Mouse (Mus musculus) CH12.LX (cell line): ENCODE measurements at regions not wholly inside any gene's neighbourhood (a gene's known extent, or its start where the extent isn't known, plus 50 kb on each side); places are given as distances from the start of the nearest gene placed in this dataset.

Experiments used
- DNase-seq: peaks from one replicate; pipeline ENCODE4 v3.0.0-alpha.2; 2013; ENCODE audit errors: extremely low read depth
- H3K27ac ChIP-seq: 2 replicates; pipeline ENCODE4 v1.5.1; 2012; ENCODE audit warnings: low read depth, mild to moderate bottlenecking, control low read depth, moderate library complexity; ENCODE audit not compliant: insufficient read depth
- H3K27me3 ChIP-seq: replicated peaks from 2 replicates; pipeline ENCODE3; 2012; ENCODE audit warnings: inconsistent platforms
- H3K36me3 ChIP-seq, 2 experiments: replicated peaks in 1 of 2; 2 replicates each; pipeline versions ENCODE3 to v1.6.1; 2012; ENCODE audit warnings: inconsistent platforms in 1 of 2, low read length in 1 of 2, mild to moderate bottlenecking in 1 of 2, mixed read lengths in 1 of 2, moderate library complexity in 1 of 2; ENCODE audit not compliant: control insufficient read depth in 1 of 2, insufficient read depth in 1 of 2
- H3K4me1 ChIP-seq, 2 experiments: 2 replicates each; pipeline ENCODE4 v1.6.1; 2012; ENCODE audit warnings: inconsistent platforms in 1 of 2, moderate library complexity in 1 of 2; ENCODE audit not compliant: insufficient read depth in 2 of 2, control insufficient read depth in 1 of 2
- H3K4me2 ChIP-seq: 2 replicates; pipeline ENCODE4 v1.6.1; 2012; ENCODE audit warnings: low read depth, mild to moderate bottlenecking, control low read depth; ENCODE audit not compliant: poor library complexity, insufficient read depth, severe bottlenecking
- H3K4me3 ChIP-seq, 3 experiments: fragments of 150-350 bp in 1 of 3; sonication (generic) in 1 of 3; replicated peaks in 1 of 3; 2 replicates each; pipeline versions ENCODE3 to v1.5.1; 2011 to 2012; ENCODE audit warnings: low read depth in 2 of 3, low read length in 2 of 3, mild to moderate bottlenecking in 2 of 3, moderate library complexity in 2 of 3, control low read depth in 1 of 3, improper control_type of control experiment in 1 of 3, inconsistent platforms in 1 of 3, mixed read lengths in 1 of 3; ENCODE audit not compliant: poor library complexity in 1 of 3
- H3K79me2 ChIP-seq: replicated peaks from 2 replicates; pipeline ENCODE4 v1.6.1; 2012; ENCODE audit warnings: mild to moderate bottlenecking, moderate library complexity; ENCODE audit not compliant: control insufficient read depth, poor library complexity, insufficient read depth, severe bottlenecking; ENCODE audit errors: extremely low read depth
- H3K9ac ChIP-seq: 2 replicates; pipeline ENCODE4 v1.6.1; 2012; ENCODE audit warnings: low read depth, mild to moderate bottlenecking, control low read depth, moderate library complexity; ENCODE audit not compliant: insufficient read depth
- H3K9me3 ChIP-seq: replicated peaks from 2 replicates; pipeline ENCODE3; 2012; ENCODE audit warnings: low read length, inconsistent platforms, mixed read lengths
- BHLHE40 ChIP-seq: IDR thresholded peaks from 2 replicates; pipeline ENCODE4 v1.6.1; 2011; ENCODE audit warnings: mild to moderate bottlenecking, low read depth, low read length, improper control_type of control experiment
- CHD1 ChIP-seq: IDR thresholded peaks from 2 replicates; pipeline ENCODE4 v1.6.1; 2012; ENCODE audit warnings: low read depth, low read length, improper control_type of control experiment, inconsistent platforms
- CHD2 ChIP-seq: IDR thresholded peaks from 2 replicates; pipeline ENCODE4 v1.6.1; 2011; ENCODE audit warnings: low read length, improper control_type of control experiment
- CTCF ChIP-seq, 2 experiments: IDR thresholded peaks in 1 of 2; conservative IDR thresholded peaks in 1 of 2; 2 replicates each; pipeline ENCODE4 v1.5.1; 2011 to 2012; ENCODE audit warnings: low read depth in 2 of 2, low read length in 2 of 2, improper control_type of control experiment in 1 of 2, inconsistent platforms in 1 of 2, mild to moderate bottlenecking in 1 of 2, moderate library complexity in 1 of 2
- ETS1 ChIP-seq: conservative IDR thresholded peaks from 2 replicates; pipeline ENCODE4 v1.6.1; 2012; ENCODE audit warnings: low read depth, mild to moderate bottlenecking, inconsistent platforms, low read length, improper control_type of control experiment, moderate library complexity
- GABPA ChIP-seq: IDR thresholded peaks from 2 replicates; pipeline ENCODE4 v1.6.1; 2012; ENCODE audit warnings: low read depth, low read length, improper control_type of control experiment, inconsistent platforms; ENCODE audit not compliant: insufficient replicate concordance
- HCFC1 ChIP-seq: IDR thresholded peaks from 2 replicates; pipeline ENCODE4 v1.6.1; 2012; ENCODE audit warnings: low read depth, mild to moderate bottlenecking, inconsistent platforms, low read length, improper control_type of control experiment
- JUN ChIP-seq: IDR thresholded peaks from 2 replicates; pipeline ENCODE4 v1.6.1; 2011; ENCODE audit warnings: low read depth, mild to moderate bottlenecking, low read length, improper control_type of control experiment, moderate library complexity; ENCODE audit not compliant: insufficient read depth
- KAT2A ChIP-seq: IDR thresholded peaks from 2 replicates; pipeline ENCODE4 v1.6.1; 2012; ENCODE audit warnings: low read length, improper control_type of control experiment, inconsistent platforms; ENCODE audit not compliant: insufficient replicate concordance
- MAFK ChIP-seq: IDR thresholded peaks from 2 replicates; pipeline ENCODE4 v1.6.1; 2011; ENCODE audit warnings: low read length, improper control_type of control experiment; ENCODE audit not compliant: insufficient replicate concordance
- MAZ ChIP-seq: IDR thresholded peaks from 2 replicates; pipeline ENCODE4 v1.6.1; 2012; ENCODE audit warnings: low read depth, mild to moderate bottlenecking, inconsistent platforms, low read length, improper control_type of control experiment, moderate library complexity
- MEF2A ChIP-seq: IDR thresholded peaks from 2 replicates; pipeline ENCODE4 v1.6.1; 2014; ENCODE audit warnings: low read depth, mild to moderate bottlenecking, inconsistent platforms, low read length, improper control_type of control experiment, borderline replicate concordance
- PAX5 ChIP-seq: IDR thresholded peaks from 2 replicates; pipeline ENCODE4 v1.6.1; 2012; ENCODE audit warnings: low read length, inconsistent platforms, mixed read lengths
- POLR2A ChIP-seq: IDR thresholded peaks from 2 replicates; pipeline ENCODE4 v1.6.1; 2011; ENCODE audit warnings: low read depth, mild to moderate bottlenecking, improper control_type of control experiment, low read length
- POLR2AphosphoS2 ChIP-seq: IDR thresholded peaks from 2 replicates; pipeline ENCODE4 v1.6.1; 2011; ENCODE audit warnings: low read depth, low read length, improper control_type of control experiment
- RAD21 ChIP-seq: IDR thresholded peaks from 2 replicates; pipeline ENCODE4 v1.6.1; 2011; ENCODE audit warnings: low read depth, mild to moderate bottlenecking, low read length, improper control_type of control experiment, moderate library complexity
- RCOR1 ChIP-seq: conservative IDR thresholded peaks from 2 replicates; pipeline ENCODE4 v1.6.1; 2012; ENCODE audit warnings: low read depth, mild to moderate bottlenecking, inconsistent platforms, low read length, improper control_type of control experiment
- SIN3A ChIP-seq: IDR thresholded peaks from 2 replicates; pipeline ENCODE4 v1.6.1; 2012; ENCODE audit warnings: low read length, improper control_type of control experiment, inconsistent platforms
- TBP ChIP-seq: conservative IDR thresholded peaks from 2 replicates; pipeline ENCODE4 v1.6.1; 2011; ENCODE audit warnings: low read depth, low read length, improper control_type of control experiment
- TCF12 ChIP-seq: IDR thresholded peaks from 2 replicates; pipeline ENCODE4 v1.6.1; 2014; ENCODE audit warnings: low read depth, mild to moderate bottlenecking, inconsistent platforms, low read length, improper control_type of control experiment
- UBTF ChIP-seq: IDR thresholded peaks from 2 replicates; pipeline ENCODE4 v1.6.1; 2012; ENCODE audit warnings: low read depth, mild to moderate bottlenecking, inconsistent platforms, low read length, improper control_type of control experiment, moderate library complexity
- ZKSCAN1 ChIP-seq: IDR thresholded peaks from 2 replicates; pipeline ENCODE4 v1.6.1; 2012; ENCODE audit warnings: low read depth, inconsistent platforms, low read length, improper control_type of control experiment, borderline replicate concordance
- ZMIZ1 ChIP-seq: IDR thresholded peaks from 2 replicates; pipeline ENCODE4 v1.6.1; 2012; ENCODE audit warnings: low read depth, mild to moderate bottlenecking, inconsistent platforms, low read length, improper control_type of control experiment
- ZNF384 ChIP-seq: IDR thresholded peaks from 2 replicates; pipeline ENCODE4 v1.6.1; 2012; ENCODE audit warnings: low read depth, low read length, improper control_type of control experiment, inconsistent platforms
- dilution Hi-C: fragments of 300-500 bp; cut with MboI; formaldehyde crosslinking; loops from 2 replicates; pipeline ENCODE4 v1.14.3; 2020; ENCODE audit warnings: low sequenced_read_pairs; ENCODE audit not compliant: extremely low pct_unique_long_range_greater_than_20kb, extremely low pct_ligation_motif_present
- in situ Hi-C: fragments of 300-500 bp; cut with MboI; formaldehyde crosslinking; loops from 3 replicates; pipeline ENCODE4 v1.14.3; 2019; ENCODE audit warnings: low sequenced_read_pairs, low pct_ligation_motif_present, low pct_unique_long_range_greater_than_20kb, mixed read lengths

- DNase-seq, result no peak
- TF ChIP-seq TCF12 (no peak), GABPA (no peak), POLR2A (no peak), MAZ (no peak), HCFC1 (no peak), SIN3A (no peak), UBTF (no peak), ETS1 (no peak), RAD21 (no peak), ZMIZ1 (no peak), CTCF (conservative IDR thresholded peaks at IDR 0.05 in 1 of 2, IDR thresholded peaks at IDR 0.05 in 1 of 2; ENCODE audit: low read depth in 2 of 2, low read length in 2 of 2) (no peak), BHLHE40 (no peak), ZKSCAN1 (no peak), MAFK (no peak), RCOR1 (no peak), KAT2A (no peak), CHD1 (no peak), CHD2 (no peak), POLR2AphosphoS2 (no peak), ZNF384 (no peak)
- TF ChIP-seq, all 38 proteins: peak for 0
- H3K4me3 ChIP-seq, result no peak overlapping the region
Observed at GRCm38 (mm10) chr7:83036397-83036796, 169.3 kb downstream of the Mex3b start.

DNA sequence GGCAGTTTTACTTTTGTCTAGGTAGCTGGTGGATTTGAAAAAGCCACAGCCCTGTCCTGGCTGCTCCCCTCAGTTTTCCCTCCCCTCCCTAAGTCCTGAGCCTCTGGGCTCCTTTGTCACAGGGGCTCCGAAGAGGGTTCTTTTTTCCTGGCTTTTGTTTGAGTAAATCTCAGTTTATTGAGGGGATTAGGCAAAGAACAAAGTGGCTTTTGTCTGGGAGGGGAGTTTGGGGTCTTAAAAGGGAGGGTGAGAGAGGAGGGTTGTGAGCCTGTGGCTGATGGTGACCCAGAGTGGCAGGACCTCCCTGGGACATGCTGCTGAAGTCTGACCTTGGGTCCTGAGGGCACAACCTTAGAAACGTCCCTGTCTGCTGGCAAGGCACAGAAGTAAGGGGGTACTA, 170.0 kb downstream of the Mex3b start:
- no peaks in the 10 kb centered on the region for H3K27me3 ChIP-seq
- in situ Hi-C loops, result no loop called here

More at GRCm38 (mm10) chr7:83036397-83036796, 169.3 kb downstream of the Mex3b start:
- Histone ChIP-seq H3K79me2 (no peaks in the 10 kb centered on the region), H3K4me1 (peaks cover 0 to 3% of the 10 kb centered on the region in 2 experiments; a peak in 1 of 4 replicates), H3K9me3 (peaks cover 5% of the 10 kb centered on the region), H3K27me3 (no peaks in the 10 kb centered on the region), H3K9ac (no peak overlapping the region), H3K4me2 (no peak overlapping the region), H3K36me3 (no peaks in the 10 kb centered on the region), H3K27ac (no peak overlapping the region)
- in situ Hi-C loops (no loop called here), dilution Hi-C loops (no loop called here)

More for the DNA sequence above, 170.0 kb downstream of the Mex3b start:
- Histone ChIP-seq H3K36me3 (no peaks in the 10 kb centered on the region), H3K4me3 (no peak overlapping the region), H3K4me1 (peaks cover 0 to 3% of the 10 kb centered on the region in 2 experiments; a peak in 1 of 4 replicates), H3K4me2 (no peak overlapping the region), H3K9me3 (peaks cover 5% of the 10 kb centered on the region), H3K27ac (no peak overlapping the region), H3K79me2 (no peaks in the 10 kb centered on the region), H3K9ac (no peak overlapping the region)
- no peak for DNase-seq
- dilution Hi-C loops, result no loop called here
- TF ChIP-seq TBP (no peak), JUN (no peak), MEF2A (no peak), PAX5 (no peak), ZNF384 (no peak), ETS1 (no peak), KAT2A (no peak)
